Mouse (Mus musculus): ENCODE measurements at regions not wholly inside any gene's neighbourhood (a gene's known extent, or its start where the extent isn't known, plus 50 kb on each side); places are given as distances from the start of the nearest gene placed in this dataset.

DNA sequence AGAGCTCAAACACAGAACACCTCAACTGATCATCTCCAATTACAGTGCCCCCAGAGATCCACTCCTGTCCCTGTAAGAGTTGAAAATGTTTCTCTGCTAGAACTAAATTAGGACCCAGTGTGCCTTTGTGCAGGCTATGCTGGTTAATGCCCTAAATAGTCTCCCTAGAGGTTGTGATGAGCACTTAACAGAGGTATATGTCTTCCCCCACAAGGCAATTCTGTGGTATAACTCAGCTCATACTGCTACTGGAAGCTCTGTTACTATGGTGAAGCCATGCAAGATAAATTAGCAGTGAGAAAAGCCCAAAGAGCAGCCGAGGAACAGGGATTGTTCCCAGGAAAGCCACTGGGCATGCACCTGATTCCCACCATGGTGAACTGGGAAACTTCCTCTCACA lies 1450.9 kb upstream of the Gm6569 start:
- intact Hi-C loops (cut with DNase I): no loop called here
- no peak for DNase-seq

DNA sequence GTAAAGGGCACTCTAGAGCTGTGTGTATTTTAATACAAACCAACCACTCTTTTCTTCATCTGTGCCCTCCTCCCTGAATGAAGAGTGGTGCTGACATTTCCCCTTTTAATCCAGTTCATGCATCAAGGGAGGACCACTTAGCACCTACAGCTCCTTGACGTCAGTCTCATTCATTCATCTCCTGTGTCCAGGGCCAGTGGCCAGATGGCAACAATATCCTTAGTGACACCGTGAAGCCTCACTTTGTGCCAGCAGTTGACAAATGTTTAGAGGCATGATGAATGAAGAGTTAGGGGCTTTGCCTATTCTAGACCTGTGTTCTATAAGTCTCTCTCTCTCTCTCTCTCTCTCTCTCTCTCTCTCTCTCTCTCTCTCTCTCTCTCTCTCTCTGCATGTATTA lies 1441.1 kb upstream of the Gm6569 start:
- DNase-seq: no peak
- intact Hi-C loops (cut with DNase I): no loop called here

DNA sequence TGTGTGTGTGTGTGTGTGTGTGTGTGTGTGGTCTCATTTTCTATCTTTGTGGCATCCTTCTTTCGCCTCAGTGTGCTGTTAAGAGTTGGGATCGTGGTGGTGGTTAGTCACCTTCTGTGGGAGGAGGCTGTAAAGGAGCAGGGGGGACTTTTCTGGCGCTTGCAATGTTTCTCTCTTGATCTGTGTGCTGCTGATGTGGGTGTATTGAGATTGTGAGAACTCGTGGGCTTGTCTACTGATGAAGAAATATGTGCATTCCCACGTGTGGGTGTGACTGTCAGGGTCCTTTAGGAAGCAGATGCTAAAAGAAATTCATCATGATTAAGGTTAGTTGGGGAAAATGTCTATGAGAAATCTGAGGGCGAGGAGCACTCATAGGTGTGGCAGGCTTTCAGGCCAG lies 1422.4 kb upstream of the Gm6569 start:
- DNase-seq: no peak
- intact Hi-C loops (cut with DNase I): no loop called here
